In genomic region chr4:114420154-114420553, GRCm38 (mm10) we compare ENCODE assay signal across 15 mouse cellular contexts.
"Had no signal": no experiment of that assay in that cellular context is flagged by ENCODE, and none has a peak within 500 bp of the region (broad histone marks: within the 10 kb centered on the region; RNA-seq: fewer than 3 reads in every experiment).

No protein-coding gene starts in this region.

- DNase-seq: gastrocnemius, postnatal 14 days; gastrocnemius, postnatal 36 days; heart, adult 11 months; heart, adult 2 months; heart, postnatal 14 days; heart, postnatal 36 days; kidney, adult 11 months; kidney, adult 2 months; kidney, adult 9 months; kidney, postnatal 14 days; kidney, postnatal 36 days; layer of hippocampus, adult 9-11 months; layer of hippocampus, postnatal 36 days; liver; liver, embryonic 13.5 days had no signal
